Mouse (Mus musculus) cerebellum, adult 2 months (tissue): ENCODE measurements around the gene Larp4b. TPM values are rescaled to one million over a fixed set of nuclear protein-coding genes. Genes with fewer than 3 reads are reported as not detected.

Experiments used
- DNase-seq, 2 experiments: peaks; one replicate each; pipeline ENCODE4 v3.0.0; 2021
- H3K27ac ChIP-seq: fragments of 200-500 bp; 2 replicates; pipeline ENCODE4 v1.5.1; 2012; ENCODE audit warnings: low read length, control low read depth, inconsistent platforms; ENCODE audit not compliant: insufficient read depth
- H3K27me3 ChIP-seq: fragments of 200-500 bp; 2 replicates; pipeline ENCODE4 v1.6.1; 2012; ENCODE audit warnings: inconsistent platforms, mild to moderate bottlenecking, low read length, moderate library complexity; ENCODE audit not compliant: control insufficient read depth, insufficient read depth
- H3K4me1 ChIP-seq: fragments of 200-500 bp; 2 replicates; pipeline ENCODE4 v1.6.1; 2011; ENCODE audit warnings: low read length; ENCODE audit not compliant: control insufficient read depth, insufficient read depth
- H3K4me3 ChIP-seq: fragments of 200-500 bp; replicated peaks from 2 replicates; pipeline ENCODE3; 2011; ENCODE audit warnings: mild to moderate bottlenecking, low read depth, low read length, control low read depth; ENCODE audit not compliant: insufficient read depth
- CTCF ChIP-seq: fragments of 200-500 bp; IDR thresholded peaks from 2 replicates; pipeline ENCODE4 v1.5.1; 2011; ENCODE audit warnings: low read depth, mild to moderate bottlenecking, control low read depth, low read length, moderate library complexity, borderline replicate concordance; ENCODE audit not compliant: insufficient read depth
- POLR2A ChIP-seq: fragments of 200-500 bp; IDR thresholded peaks from 2 replicates; pipeline ENCODE4 v1.6.1; 2011; ENCODE audit warnings: low read length, control low read depth, borderline replicate concordance; ENCODE audit not compliant: insufficient read depth
- WGBS: fragments of 180-500 bp; shearing (Covaris S2); methylation state at CpG from one replicate; pipeline ENCODE4 v1.1.7; 2018; 5-methylcytosine and 5-hydroxymethylcytosine counted together
- polyA plus RNA-seq: library from polyadenylated mRNA; depleted of rRNA; stranded (reverse); fragments of >200 nt; gene quantifications from 2 replicates; pipeline ENCODE4 v1.2.3, GENCODE M21; 2012

Larp4b gene
- polyA plus RNA-seq, 1 experiment, result 35.4 TPM

DNA sequence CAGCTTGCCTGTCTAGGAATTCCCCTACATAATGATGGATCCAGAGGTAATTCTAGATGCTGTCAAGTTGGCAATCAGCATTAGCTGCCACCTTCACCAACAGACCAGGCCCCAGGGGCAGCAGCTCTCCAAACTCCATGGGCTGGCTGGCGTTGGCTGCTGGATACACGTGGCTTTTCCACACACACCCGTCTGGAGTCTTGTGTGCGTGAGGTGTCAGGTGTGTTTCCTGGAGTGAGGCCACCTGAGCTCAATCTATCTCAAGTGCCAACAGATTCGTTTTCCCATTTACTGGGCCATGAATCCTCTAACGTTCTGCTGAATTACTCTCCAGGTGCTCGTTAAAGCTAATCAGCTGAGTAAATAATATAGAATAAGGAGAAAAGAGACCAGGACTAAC, 93.5 kb downstream of the Larp4b start:
- WGBS, result 15% methylated on average over 7 of the region's 7 CpGs
- no peak overlapping the region for H3K27ac ChIP-seq
- peak in 1 of 2 experiments; percentile 41 for DNase-seq

DNA sequence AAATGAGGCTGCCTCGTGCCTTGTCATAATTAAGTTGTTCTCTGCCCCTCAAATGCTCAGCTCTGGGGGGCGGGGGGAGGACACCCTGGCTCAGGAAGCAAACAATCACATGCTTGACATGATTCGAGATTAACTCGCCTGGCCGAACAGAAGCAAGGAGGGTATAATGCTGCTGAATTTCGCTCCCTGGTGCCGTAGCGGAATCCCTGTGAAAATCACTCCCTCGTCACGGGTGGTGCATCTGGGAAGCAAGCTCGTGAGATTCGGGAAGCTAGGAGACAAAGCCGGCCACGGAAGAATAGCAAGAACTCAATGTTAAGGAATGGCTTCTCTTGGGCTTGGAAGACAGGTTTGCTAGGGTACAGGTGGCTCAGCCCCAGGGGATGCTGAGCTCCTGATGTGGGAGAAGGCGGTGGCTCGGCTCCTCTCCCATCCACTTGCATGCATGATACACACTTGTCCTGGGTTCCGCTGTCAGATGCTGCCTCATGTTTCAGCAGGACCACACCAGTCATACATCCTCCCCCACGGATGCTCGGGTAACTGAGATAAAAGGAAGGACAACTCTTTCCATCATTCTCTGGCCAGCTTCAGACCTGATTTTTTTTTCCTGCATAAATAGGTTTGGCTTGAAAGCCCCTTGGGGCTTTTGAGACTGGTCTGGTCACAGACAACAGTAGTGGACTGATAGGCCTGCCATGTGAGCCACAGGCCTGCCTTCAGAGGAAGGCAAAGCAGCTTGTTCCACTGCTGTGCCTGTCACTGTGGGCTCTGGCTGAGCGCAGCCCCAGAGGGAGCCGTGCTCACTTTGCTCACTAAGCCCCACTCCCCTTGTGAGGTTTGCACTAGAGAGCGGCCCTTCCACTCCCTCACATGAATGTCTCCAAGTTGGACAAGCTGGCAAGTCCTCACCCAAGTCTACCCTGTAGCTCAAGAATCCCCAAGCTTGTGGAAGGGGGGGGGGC, 94.2 kb downstream of the Larp4b start:
- DNase-seq, result peak; percentile 39 to 42
- Histone ChIP-seq H3K27ac (no peak overlapping the region), H3K4me1 (peaks cover 23% of the 10 kb centered on the region), H3K4me3 (peak overlapping the region; percentile 45), H3K27me3 (no peaks in the 10 kb centered on the region)
- WGBS, result 17% methylated on average over 22 of the region's 22 CpGs
- TF ChIP-seq CTCF, result no peak
- no peak for TF ChIP-seq POLR2A

More for the DNA sequence above, 93.5 kb downstream of the Larp4b start:
- no peaks in the 10 kb centered on the region for H3K27me3 ChIP-seq
- peak overlapping the region; percentile 45 for H3K4me3 ChIP-seq
- H3K4me1 ChIP-seq, result peaks cover 23% of the 10 kb centered on the region
- TF ChIP-seq CTCF (no peak), POLR2A (no peak)

- Histone ChIP-seq H3K4me3 (no peak overlapping the region), H3K27me3 (no peaks in the 10 kb centered on the region), H3K27ac (no peak overlapping the region), H3K4me1 (peaks cover 23% of the 10 kb centered on the region)
- WGBS, result 92% methylated on average over 5 of the region's 5 CpGs
- TF ChIP-seq POLR2A, result no peak
- no peak for TF ChIP-seq CTCF
- DNase-seq, result no peak
Measured at GRCm38 (mm10) chr13:9189481-9189880, 95.8 kb downstream of the Larp4b start.

GRCm38 (mm10) chr13:9191172-9192140, 97.8 kb downstream of the Larp4b start:
- Histone ChIP-seq H3K27ac (no peak overlapping the region), H3K27me3 (no peaks in the 10 kb centered on the region), H3K4me1 (peaks cover 23% of the 10 kb centered on the region), H3K4me3 (no peak overlapping the region)
- TF ChIP-seq POLR2A (no peak), CTCF (no peak)
- WGBS, result 32% methylated on average over 15 of the region's 15 CpGs
- DNase-seq, result peak; percentile 66 to 84

DNA sequence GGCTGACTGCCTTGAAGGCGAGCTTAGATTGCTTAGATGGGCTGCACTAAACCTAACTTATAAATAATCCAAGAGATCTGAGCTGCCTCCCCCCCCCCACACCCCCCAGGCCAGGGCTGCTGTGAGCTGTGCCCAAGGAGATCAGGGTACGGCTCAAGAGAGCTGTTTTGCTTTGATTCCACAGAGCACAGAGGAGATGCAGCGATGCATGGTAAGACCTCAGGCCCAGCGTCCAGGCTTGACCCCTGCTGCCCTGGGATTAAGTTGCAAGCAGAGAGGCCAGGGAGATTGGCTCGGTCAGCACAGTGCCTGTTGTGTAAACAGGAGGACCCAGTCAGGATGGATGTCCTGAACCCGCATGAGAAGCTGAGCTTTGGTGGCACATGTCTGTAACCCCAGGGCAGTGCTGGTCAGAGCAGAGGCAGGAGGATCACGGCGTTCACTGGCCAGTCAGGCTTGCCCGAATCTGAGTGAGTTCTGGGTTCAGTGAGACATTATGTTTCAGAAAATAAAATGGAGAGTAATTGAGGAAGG, 99.2 kb downstream of the Larp4b start:
- Histone ChIP-seq H3K4me3 (no peak overlapping the region), H3K27me3 (no peaks in the 10 kb centered on the region), H3K4me1 (peaks cover 13% of the 10 kb centered on the region), H3K27ac (no peak overlapping the region)
- no peak for TF ChIP-seq CTCF
- TF ChIP-seq POLR2A, result no peak
- 71% methylated on average over 9 of the region's 9 CpGs for WGBS
- no peak for DNase-seq

- DNase-seq, result no peak
- Histone ChIP-seq H3K4me1 (peaks cover 13% of the 10 kb centered on the region; the same call in 1 of the 2 replicates), H3K27ac (no peak overlapping the region), H3K27me3 (no peaks in the 10 kb centered on the region), H3K4me3 (no peak overlapping the region)
- WGBS, result 86% methylated on average over 4 of the region's 4 CpGs
- TF ChIP-seq CTCF (no peak), POLR2A (no peak)
Measured at GRCm38 (mm10) chr13:9194656-9195055, 101.0 kb downstream of the Larp4b start.

- TF ChIP-seq POLR2A (no peak), CTCF (no peak)
- no peak overlapping the region for H3K27ac ChIP-seq
- DNase-seq, result no peak
- no peaks in the 10 kb centered on the region for H3K27me3 ChIP-seq
- peaks cover 13% of the 10 kb centered on the region; the same call in 1 of the 2 replicates for H3K4me1 ChIP-seq
- 63% methylated on average over 4 of the region's 4 CpGs for WGBS
- H3K4me3 ChIP-seq, result no peak overlapping the region
Measured at GRCm38 (mm10) chr13:9195565-9195964, 101.9 kb downstream of the Larp4b start.
